Mouse (Mus musculus) CH12.LX (cell line): ENCODE results near the gene Mdm4. TPM values are rescaled to one million over a fixed set of nuclear protein-coding genes. Genes with fewer than 3 reads are reported as not detected.

Source experiments
- DNase-seq: peaks from one replicate; pipeline ENCODE4 v3.0.0-alpha.2; 2013; ENCODE audit errors: extremely low read depth
- H3K27ac ChIP-seq: 2 replicates; pipeline ENCODE4 v1.5.1; 2012; ENCODE audit warnings: low read depth, mild to moderate bottlenecking, control low read depth, moderate library complexity; ENCODE audit not compliant: insufficient read depth
- H3K27me3 ChIP-seq: replicated peaks from 2 replicates; pipeline ENCODE3; 2012; ENCODE audit warnings: inconsistent platforms
- H3K36me3 ChIP-seq, 2 experiments: replicated peaks in 1 of 2; 2 replicates each; pipeline versions ENCODE3 to v1.6.1; 2012; ENCODE audit warnings: inconsistent platforms in 1 of 2, low read length in 1 of 2, mild to moderate bottlenecking in 1 of 2, mixed read lengths in 1 of 2, moderate library complexity in 1 of 2; ENCODE audit not compliant: control insufficient read depth in 1 of 2, insufficient read depth in 1 of 2
- H3K4me1 ChIP-seq, 2 experiments: 2 replicates each; pipeline ENCODE4 v1.6.1; 2012; ENCODE audit warnings: inconsistent platforms in 1 of 2, moderate library complexity in 1 of 2; ENCODE audit not compliant: insufficient read depth in 2 of 2, control insufficient read depth in 1 of 2
- H3K4me2 ChIP-seq: 2 replicates; pipeline ENCODE4 v1.6.1; 2012; ENCODE audit warnings: low read depth, mild to moderate bottlenecking, control low read depth; ENCODE audit not compliant: poor library complexity, insufficient read depth, severe bottlenecking
- H3K4me3 ChIP-seq, 3 experiments: fragments of 150-350 bp in 1 of 3; sonication (generic) in 1 of 3; replicated peaks in 1 of 3; 2 replicates each; pipeline versions ENCODE3 to v1.5.1; 2011 to 2012; ENCODE audit warnings: low read depth in 2 of 3, low read length in 2 of 3, mild to moderate bottlenecking in 2 of 3, moderate library complexity in 2 of 3, control low read depth in 1 of 3, improper control_type of control experiment in 1 of 3, inconsistent platforms in 1 of 3, mixed read lengths in 1 of 3; ENCODE audit not compliant: poor library complexity in 1 of 3
- H3K79me2 ChIP-seq: replicated peaks from 2 replicates; pipeline ENCODE4 v1.6.1; 2012; ENCODE audit warnings: mild to moderate bottlenecking, moderate library complexity; ENCODE audit not compliant: control insufficient read depth, poor library complexity, insufficient read depth, severe bottlenecking; ENCODE audit errors: extremely low read depth
- H3K9ac ChIP-seq: 2 replicates; pipeline ENCODE4 v1.6.1; 2012; ENCODE audit warnings: low read depth, mild to moderate bottlenecking, control low read depth, moderate library complexity; ENCODE audit not compliant: insufficient read depth
- H3K9me3 ChIP-seq: replicated peaks from 2 replicates; pipeline ENCODE3; 2012; ENCODE audit warnings: low read length, inconsistent platforms, mixed read lengths
- CHD1 ChIP-seq: IDR thresholded peaks from 2 replicates; pipeline ENCODE4 v1.6.1; 2012; ENCODE audit warnings: low read depth, low read length, improper control_type of control experiment, inconsistent platforms
- E2F4 ChIP-seq: IDR thresholded peaks from 2 replicates; pipeline ENCODE4 v1.6.1; 2011; ENCODE audit warnings: low read depth, low read length, improper control_type of control experiment; ENCODE audit not compliant: insufficient replicate concordance
- ELF1 ChIP-seq: IDR thresholded peaks from 2 replicates; pipeline ENCODE4 v1.6.1; 2014; ENCODE audit warnings: low read depth, mild to moderate bottlenecking, inconsistent platforms, low read length, improper control_type of control experiment
- EP300 ChIP-seq: IDR thresholded peaks from 2 replicates; pipeline ENCODE4 v1.6.1; 2011; ENCODE audit warnings: low read length, improper control_type of control experiment
- GABPA ChIP-seq: IDR thresholded peaks from 2 replicates; pipeline ENCODE4 v1.6.1; 2012; ENCODE audit warnings: low read depth, low read length, improper control_type of control experiment, inconsistent platforms; ENCODE audit not compliant: insufficient replicate concordance
- JUND ChIP-seq: conservative IDR thresholded peaks from 2 replicates; pipeline ENCODE4 v1.6.1; 2011; ENCODE audit warnings: low read depth, low read length, improper control_type of control experiment
- MAX ChIP-seq: IDR thresholded peaks from 2 replicates; pipeline ENCODE4 v1.6.1; 2011; ENCODE audit warnings: low read length, improper control_type of control experiment
- MEF2A ChIP-seq: IDR thresholded peaks from 2 replicates; pipeline ENCODE4 v1.6.1; 2014; ENCODE audit warnings: low read depth, mild to moderate bottlenecking, inconsistent platforms, low read length, improper control_type of control experiment, borderline replicate concordance
- POLR2A ChIP-seq: IDR thresholded peaks from 2 replicates; pipeline ENCODE4 v1.6.1; 2011; ENCODE audit warnings: low read depth, mild to moderate bottlenecking, improper control_type of control experiment, low read length
- POLR2AphosphoS2 ChIP-seq: IDR thresholded peaks from 2 replicates; pipeline ENCODE4 v1.6.1; 2011; ENCODE audit warnings: low read depth, low read length, improper control_type of control experiment
- RAD21 ChIP-seq: IDR thresholded peaks from 2 replicates; pipeline ENCODE4 v1.6.1; 2011; ENCODE audit warnings: low read depth, mild to moderate bottlenecking, low read length, improper control_type of control experiment, moderate library complexity
- SIN3A ChIP-seq: IDR thresholded peaks from 2 replicates; pipeline ENCODE4 v1.6.1; 2012; ENCODE audit warnings: low read length, improper control_type of control experiment, inconsistent platforms
- TBP ChIP-seq: conservative IDR thresholded peaks from 2 replicates; pipeline ENCODE4 v1.6.1; 2011; ENCODE audit warnings: low read depth, low read length, improper control_type of control experiment
- TCF12 ChIP-seq: IDR thresholded peaks from 2 replicates; pipeline ENCODE4 v1.6.1; 2014; ENCODE audit warnings: low read depth, mild to moderate bottlenecking, inconsistent platforms, low read length, improper control_type of control experiment
- UBTF ChIP-seq: IDR thresholded peaks from 2 replicates; pipeline ENCODE4 v1.6.1; 2012; ENCODE audit warnings: low read depth, mild to moderate bottlenecking, inconsistent platforms, low read length, improper control_type of control experiment, moderate library complexity
- USF2 ChIP-seq: conservative IDR thresholded peaks from 2 replicates; pipeline ENCODE4 v1.6.1; 2011; ENCODE audit warnings: low read depth, low read length, improper control_type of control experiment
- ZNF384 ChIP-seq: IDR thresholded peaks from 2 replicates; pipeline ENCODE4 v1.6.1; 2012; ENCODE audit warnings: low read depth, low read length, improper control_type of control experiment, inconsistent platforms
- dilution Hi-C: fragments of 300-500 bp; cut with MboI; formaldehyde crosslinking; loops from 2 replicates; pipeline ENCODE4 v1.14.3; 2020; ENCODE audit warnings: low sequenced_read_pairs; ENCODE audit not compliant: extremely low pct_unique_long_range_greater_than_20kb, extremely low pct_ligation_motif_present
- in situ Hi-C: fragments of 300-500 bp; cut with MboI; formaldehyde crosslinking; loops from 3 replicates; pipeline ENCODE4 v1.14.3; 2019; ENCODE audit warnings: low sequenced_read_pairs, low pct_ligation_motif_present, low pct_unique_long_range_greater_than_20kb, mixed read lengths
- polyA plus RNA-seq: library from polyadenylated mRNA; unstranded; fragments of >175 nt; gene quantifications from 2 replicates; pipeline ENCODE4 v1.2.1, GENCODE M21; 2012; ENCODE audit warnings: low read depth; ENCODE audit not compliant: insufficient read length
- total RNA-seq, 2 experiments: library from RNA; depleted of rRNA; stranded (reverse); fragments of 300-350 nt in 1 of 2; fragments of >200 nt in 1 of 2; gene quantifications; 2 replicates each; pipeline ENCODE4 v1.2.3; 2012 to 2014

The Mdm4 gene
- total and polyA plus RNA-seq, 3 experiments: 66.5 to 107 (median 78.9) TPM

GRCm38 (mm10) chr1:133018580-133018979, 11.8 kb downstream of the Mdm4 start (continued):
- TF ChIP-seq TBP (no peak), POLR2A (no peak), ELF1 (no peak), MAX (no peak), CHD1 (no peak), USF2 (no peak), ZNF384 (no peak), EP300 (no peak), E2F4 (no peak), UBTF (no peak), MEF2A (no peak), RAD21 (no peak), TCF12 (no peak)

- Histone ChIP-seq H3K4me2 (peak overlapping the region; percentile 71), H3K36me3 (peaks cover 28 to 47% of the 10 kb centered on the region in 2 experiments), H3K4me3 (peak overlapping the region; percentile 48 to 53 (median 52))
- TF ChIP-seq CHD1 (peak; percentile 71; the same call in 1 of the 2 replicates), JUND (no peak), SIN3A (peak; percentile 57; the same call in 1 of the 2 replicates), ZNF384 (peak; percentile 80; the same call in 1 of the 2 replicates)
- TF ChIP-seq, all 38 proteins: peak for 3
- H3K27ac ChIP-seq: peak overlapping the region; percentile 74
- peaks cover 66% of the 10 kb centered on the region for H3K79me2 ChIP-seq
- no peak for DNase-seq
- H3K27me3 ChIP-seq: no peaks in the 10 kb centered on the region
- peak overlapping the region; percentile 64 for H3K9ac ChIP-seq
- H3K4me1 ChIP-seq: peaks cover 4 to 41% of the 10 kb centered on the region in 2 experiments; a peak in 3 of 4 replicates
- H3K9me3 ChIP-seq: peaks cover 1% of the 10 kb centered on the region
- dilution Hi-C loops: no loop called here
- in situ Hi-C loops: no loop called here
These were observed 13.5 kb downstream of the Mdm4 start for GRCm38 (mm10) chr1:133016775-133017428.

- Histone ChIP-seq H3K27ac (peak overlapping the region; percentile 76), H3K4me3 (peak overlapping the region in 2 of 3 experiments; percentile 1 to 43), H3K4me2 (peak overlapping the region; percentile 93), H3K27me3 (no peaks in the 10 kb centered on the region), H3K36me3 (peaks cover 41 to 61% of the 10 kb centered on the region in 2 experiments), H3K79me2 (peaks cover 77% of the 10 kb centered on the region), H3K9me3 (no peaks in the 10 kb centered on the region), H3K4me1 (peaks cover 8 to 46% of the 10 kb centered on the region in 2 experiments; a peak in 3 of 4 replicates), H3K9ac (peak overlapping the region; percentile 76)
- dilution Hi-C loops: no loop called here
- no peak for DNase-seq
- in situ Hi-C loops: no loop called here
- TF ChIP-seq GABPA: no peak
- peak; percentile 62; the same call in 1 of the 2 replicates for TF ChIP-seq POLR2AphosphoS2
These were observed 16.2 kb downstream of the Mdm4 start for GRCm38 (mm10) chr1:133014196-133014595.
